Mouse (Mus musculus) lung, postnatal 0 days (tissue): ENCODE data around the gene Tomm20l. TPM values are rescaled to one million over a fixed set of nuclear protein-coding genes. Genes with fewer than 3 reads are reported as not detected.
A peak's percentile ranks its signal among the peaks of the same experiment; 100 is the strongest.

Experiments used
- ATAC-seq: fragments of 200-750 bp; cut with Nextera tagmentation; 2 replicates; pipeline ENCODE4 v1.8.0; 2017; ENCODE audit warnings: moderate library complexity
- DNase-seq: peaks from one replicate; pipeline ENCODE4 v3.0.0-alpha.2; 2016; ENCODE audit warnings: low spot score
- H3K27ac ChIP-seq: fragments of 300-500 bp; sonication (generic); 2 replicates; pipeline ENCODE4 v1.5.1; 2014; ENCODE audit warnings: antibody characterized with exemption, mild to moderate bottlenecking, low read length, mixed read lengths
- H3K27me3 ChIP-seq: fragments of 300-500 bp; sonication (generic); replicated peaks from 2 replicates; pipeline ENCODE4 v1.6.1; 2014; ENCODE audit warnings: low read length, mixed read lengths; ENCODE audit not compliant: insufficient read depth
- H3K36me3 ChIP-seq: fragments of 300-500 bp; sonication (generic); 2 replicates; pipeline ENCODE4 v1.6.1; 2014; ENCODE audit warnings: low read length, mixed read lengths; ENCODE audit not compliant: insufficient read depth
- H3K4me1 ChIP-seq: fragments of 300-500 bp; sonication (generic); 2 replicates; pipeline ENCODE4 v1.6.1; 2014; ENCODE audit warnings: antibody characterized with exemption, low read depth, low read length, mixed read lengths; ENCODE audit not compliant: insufficient read depth
- H3K4me2 ChIP-seq: fragments of 300-500 bp; sonication (generic); replicated peaks from 2 replicates; pipeline ENCODE4 v1.6.1; 2014; ENCODE audit warnings: low read depth, mild to moderate bottlenecking, low read length, moderate library complexity, mixed read lengths
- H3K4me3 ChIP-seq: fragments of 300-500 bp; sonication (generic); 2 replicates; pipeline ENCODE4 v1.5.1; 2014; ENCODE audit warnings: low read depth, low read length
- H3K9ac ChIP-seq: fragments of 300-500 bp; sonication (generic); replicated peaks from 2 replicates; pipeline ENCODE4 v1.6.1; 2014; ENCODE audit warnings: low read depth, mild to moderate bottlenecking
- H3K9me3 ChIP-seq: fragments of 300-500 bp; sonication (generic); 2 replicates; pipeline ENCODE4 v1.6.1; 2016; ENCODE audit warnings: low read length, mixed read lengths
- CTCF ChIP-seq: IDR thresholded peaks from 2 replicates; pipeline ENCODE4 v1.5.1; 2016; ENCODE audit warnings: antibody characterized with exemption, mild to moderate bottlenecking
- EP300 ChIP-seq: IDR thresholded peaks from 2 replicates; pipeline ENCODE4 v1.6.1; 2016; ENCODE audit warnings: antibody characterized with exemption, mild to moderate bottlenecking, control low read depth
- WGBS: fragments of 180-500 bp; shearing (Covaris S2); extraction: QIAGEN DNeasy Blood & Tissue Kit; methylation state at CpG from one replicate; pipeline ENCODE4 v1.1.7; 2014; 5-methylcytosine and 5-hydroxymethylcytosine counted together
- polyA plus RNA-seq: library from polyadenylated mRNA; unstranded; fragments of >200 nt; fragmentation: Nextera tagmentation; extraction: Ambion mirVana; gene quantifications from 2 replicates; pipeline ENCODE4 v1.2.1, GENCODE M21; 2015

Gene Tomm20l
- polyA plus RNA-seq, 1 experiment from 2014 or later = 1.0 TPM

DNA sequence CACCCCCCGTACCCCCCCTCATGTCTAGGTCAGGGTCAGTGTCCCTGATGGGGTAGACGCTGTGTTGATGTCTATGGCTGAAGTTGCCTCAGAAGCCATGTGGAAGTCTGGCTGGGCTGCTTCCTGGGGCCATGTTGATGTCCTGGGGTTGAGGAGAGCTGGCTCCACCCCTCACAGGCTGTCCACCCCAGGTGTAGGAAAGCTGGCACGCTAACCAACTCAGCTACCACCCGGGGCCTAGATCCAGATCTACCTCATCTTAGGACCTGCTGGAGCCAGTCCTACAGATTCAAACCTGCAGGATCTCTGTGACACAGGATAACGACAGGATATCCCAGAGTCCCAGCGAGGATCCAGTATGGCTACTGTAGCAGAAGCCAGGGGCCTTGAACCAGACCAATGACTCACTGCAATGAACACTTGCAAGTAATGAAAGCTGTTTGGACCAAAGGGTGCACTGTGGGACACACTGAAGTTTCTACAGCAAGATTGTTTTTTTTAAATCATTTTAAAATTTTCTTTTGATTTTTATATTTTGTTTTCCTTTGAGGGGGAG is 3.9 kb upstream of the Tomm20l start:
- no peak overlapping the region for H3K4me3 ChIP-seq
- no peak overlapping the region for H3K9ac ChIP-seq
- no peaks in the 10 kb centered on the region for H3K27me3 ChIP-seq
- H3K4me2 ChIP-seq = no peak overlapping the region
- H3K9me3 ChIP-seq = no peaks in the 10 kb centered on the region
- H3K27ac ChIP-seq = no peak overlapping the region
- H3K4me1 ChIP-seq = no peaks in the 10 kb centered on the region
- WGBS = 87% methylated on average over 6 of the region's 6 CpGs
- ATAC-seq = no peak
- no peak for DNase-seq
- H3K36me3 ChIP-seq = no peaks in the 10 kb centered on the region
- TF ChIP-seq CTCF (no peak), EP300 (no peak)

- no peaks in the 10 kb centered on the region; the same call in 1 of the 2 replicates for H3K4me1 ChIP-seq
- no peaks in the 10 kb centered on the region for H3K36me3 ChIP-seq
- TF ChIP-seq CTCF (no peak), EP300 (no peak)
- H3K27ac ChIP-seq = no peak overlapping the region
- no peak overlapping the region for H3K4me3 ChIP-seq
- no peaks in the 10 kb centered on the region for H3K9me3 ChIP-seq
- DNase-seq = no peak
- 0 out of 2 replicates have a peak overlapping the region, but pooled peaks have one; percentile 11 for H3K4me2 ChIP-seq
- H3K27me3 ChIP-seq = no peaks in the 10 kb centered on the region
- H3K9ac ChIP-seq = no peak overlapping the region
- WGBS = 55% methylated on average over 10 of the region's 10 CpGs
- ATAC-seq = no peak
Measured at GRCm38 (mm10) chr12:71113074-71113473, 1.8 kb downstream of the Tomm20l start.

DNA sequence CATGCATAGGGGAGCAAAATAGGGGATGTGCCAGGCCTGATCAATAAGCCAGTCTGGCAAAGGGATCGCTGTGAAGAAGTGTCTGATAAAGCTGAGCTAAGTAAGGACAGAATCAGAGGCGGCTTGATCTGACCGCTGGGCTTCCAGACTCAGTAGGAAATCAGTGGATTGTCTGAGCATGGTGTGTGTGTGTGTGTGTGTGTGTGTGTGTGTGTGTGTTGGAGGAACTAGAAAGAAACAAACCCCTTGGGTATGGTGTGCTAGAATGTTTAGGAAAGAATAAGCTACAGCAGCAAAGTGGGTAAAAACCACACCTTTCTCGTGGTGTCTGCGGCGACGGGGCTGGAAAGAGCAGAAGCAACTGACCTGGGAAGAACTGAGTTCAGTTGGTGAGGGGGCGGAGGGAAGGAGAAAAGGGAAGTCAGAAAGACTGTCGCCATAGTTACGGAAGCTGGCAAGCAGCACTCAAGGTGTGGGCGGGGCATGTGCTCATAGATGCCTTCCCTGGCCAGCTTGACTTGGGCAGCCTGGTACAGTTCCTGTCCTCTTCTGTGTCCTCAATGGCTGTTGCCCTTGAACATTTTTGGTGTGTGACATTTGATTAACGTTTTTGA is 2.6 kb downstream of the Tomm20l start:
- Histone ChIP-seq H3K27ac (no peak overlapping the region), H3K9ac (no peak overlapping the region), H3K4me2 (peak overlapping the region; percentile 11; the same call in 1 of the 2 replicates), H3K4me1 (no peaks in the 10 kb centered on the region; the same call in 1 of the 2 replicates), H3K9me3 (no peaks in the 10 kb centered on the region), H3K27me3 (no peaks in the 10 kb centered on the region), H3K4me3 (no peak overlapping the region), H3K36me3 (no peaks in the 10 kb centered on the region)
- TF ChIP-seq CTCF = no peak
- no peak for TF ChIP-seq EP300
- DNase-seq (peak; percentile 91), ATAC-seq (peak; percentile 71)
- WGBS = 21% methylated on average over 12 of the region's 12 CpGs

GRCm38 (mm10) chr12:71116411-71116810 is 5.2 kb downstream of the Tomm20l start:
- Histone ChIP-seq H3K36me3 (no peaks in the 10 kb centered on the region), H3K27ac (no peak overlapping the region), H3K9ac (no peak overlapping the region), H3K27me3 (no peaks in the 10 kb centered on the region), H3K4me1 (no peaks in the 10 kb centered on the region; the same call in 1 of the 2 replicates), H3K4me2 (no peak overlapping the region), H3K9me3 (no peaks in the 10 kb centered on the region), H3K4me3 (no peak overlapping the region)
- DNase-seq = no peak
- TF ChIP-seq CTCF = no peak
- no peak for TF ChIP-seq EP300
- 79% methylated on average over 5 of the region's 5 CpGs for WGBS
- no peak for ATAC-seq

GRCm38 (mm10) chr12:71122731-71123130 is 11.5 kb downstream of the Tomm20l start:
- H3K4me1 ChIP-seq = no peaks in the 10 kb centered on the region
- no peak overlapping the region for H3K4me3 ChIP-seq
- H3K9me3 ChIP-seq = no peaks in the 10 kb centered on the region
- H3K9ac ChIP-seq = no peak overlapping the region
- no peak overlapping the region for H3K27ac ChIP-seq
- H3K36me3 ChIP-seq = peaks cover 4% of the 10 kb centered on the region; the same call in 1 of the 2 replicates
- H3K27me3 ChIP-seq = no peaks in the 10 kb centered on the region
- DNase-seq = no peak
- WGBS = 77% methylated on average over 10 of the region's 10 CpGs
- no peak for TF ChIP-seq CTCF
- no peak for TF ChIP-seq EP300
- no peak for ATAC-seq
- no peak overlapping the region for H3K4me2 ChIP-seq

DNA sequence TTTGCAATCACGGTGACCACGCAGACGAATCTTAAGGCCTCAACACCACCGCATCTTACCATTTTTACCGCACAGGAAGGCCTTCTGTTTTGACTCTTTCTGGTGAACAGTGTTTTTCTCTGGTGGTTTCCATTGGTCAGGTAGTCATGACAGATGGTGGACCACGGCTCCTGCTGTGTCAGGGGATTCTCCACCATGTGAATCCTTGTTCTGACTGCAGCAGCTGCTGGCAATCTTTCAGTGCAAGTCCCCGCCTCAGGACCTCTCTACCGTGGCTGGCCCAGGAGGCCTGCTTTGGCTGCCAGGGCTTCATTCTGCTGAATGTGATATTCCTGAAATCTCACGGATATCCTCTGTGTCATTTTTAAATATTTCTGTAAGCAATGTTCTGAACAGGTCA is 12.1 kb downstream of the Tomm20l start:
- H3K9me3 ChIP-seq = no peaks in the 10 kb centered on the region
- H3K9ac ChIP-seq = no peak overlapping the region
- H3K4me2 ChIP-seq = no peak overlapping the region
- WGBS = 87% methylated on average over 9 of the region's 9 CpGs
- H3K4me1 ChIP-seq = no peaks in the 10 kb centered on the region
- DNase-seq (no peak), ATAC-seq (no peak)
- no peak for TF ChIP-seq CTCF
- TF ChIP-seq EP300 = no peak
- no peak overlapping the region for H3K4me3 ChIP-seq
- H3K27ac ChIP-seq = no peak overlapping the region
- no peaks in the 10 kb centered on the region for H3K27me3 ChIP-seq
- peaks cover 4% of the 10 kb centered on the region; the same call in 1 of the 2 replicates for H3K36me3 ChIP-seq
